ENCODE assay signal across 8 mouse cellular contexts in the genomic region with DNA sequence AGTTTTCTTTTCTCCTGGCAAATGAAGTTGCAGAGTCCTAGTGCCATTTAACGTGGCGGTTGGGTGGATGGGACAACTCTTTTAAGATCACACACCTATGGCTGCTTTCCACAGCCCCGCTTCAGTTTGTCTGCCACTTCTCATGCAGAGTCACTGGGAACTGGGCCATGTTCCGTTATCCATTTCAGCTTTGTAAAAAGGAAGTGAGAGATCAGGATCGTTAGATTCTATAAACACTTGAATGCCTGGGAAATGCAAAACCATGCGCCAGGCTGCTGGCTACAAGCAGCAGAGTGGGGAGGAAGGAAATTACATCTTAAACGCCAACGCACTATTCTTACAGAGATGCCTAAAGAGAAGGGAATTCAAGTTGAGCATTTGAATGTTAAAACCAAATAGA.
DNase-seq lines count a peak whose midpoint lies in the region; ATAC-seq and TF ChIP-seq lines count a peak whose summit lies in the region.

No protein-coding gene starts in this region.

- no peak for TF ChIP-seq CTCF in layer of hippocampus, adult 2 months (conservative IDR thresholded peaks at IDR 0.05)

- H3K4me2 ChIP-seq in intestine, embryonic 16.5 days (ENCODE audit: low read depth, low read length): no peak overlapping the region

- no peak overlapping the region for H3K4me3 ChIP-seq in layer of hippocampus, adult 2 months
- no peak overlapping the region for H3K4me3 ChIP-seq in intestine, embryonic 16.5 days (ENCODE audit: low read length)

- WGBS in intestine, embryonic 16.5 days: 33% methylated on average over 8 of the region's 8 CpGs

- no peak overlapping the region for H3K9ac ChIP-seq in intestine, embryonic 16.5 days (ENCODE audit: low read depth, low read length)

- peaks cover 3% of the 10 kb centered on the region; the same call in 1 of the 2 replicates for H3K4me1 ChIP-seq in intestine, embryonic 16.5 days (ENCODE audit: control insufficient read depth, insufficient read depth, low read length)

- DNase-seq in cerebellum, adult 8-10 months: no peak
- peak in 1 of 2 experiments; percentile 13 for DNase-seq in layer of hippocampus, adult 2 months (ENCODE audit: low spot score in 2 of 2)
- no peak for DNase-seq in layer of hippocampus, postnatal 25 days (ENCODE audit: extremely low spot score in 1 of 2, low spot score in 1 of 2)
- peak; percentile 39 for DNase-seq in right cerebral cortex, adult 18-20 months
- DNase-seq in urinary bladder, postnatal 36 days (ENCODE audit: low spot score in 2 of 2): no peak
- DNase-seq in ovary, postnatal 10 days (ENCODE audit: low spot score): no peak

- no peaks in the 10 kb centered on the region for H3K9me3 ChIP-seq in intestine, embryonic 16.5 days (ENCODE audit: control insufficient read depth, low read length)

- no peaks in the 10 kb centered on the region for H3K36me3 ChIP-seq in intestine, embryonic 16.5 days (ENCODE audit: control insufficient read depth, insufficient read depth, low read length)

- peak; percentile 26; the same call in 1 of the 2 replicates for ATAC-seq in cerebellum, adult (ENCODE audit: insufficient number of reproducible peaks, low FRiP score, low TSS enrichment)
- ATAC-seq in intestine, embryonic 16.5 days: no peak

- peak overlapping the region; percentile 32; the same call in 1 of the 2 replicates for H3K27ac ChIP-seq in layer of hippocampus, adult 2 months
- H3K27ac ChIP-seq in intestine, embryonic 16.5 days (ENCODE audit: low read length): 0 out of 2 replicates have a peak overlapping the region, but pooled peaks have one; percentile 10

- H3K27me3 ChIP-seq in intestine, embryonic 16.5 days (replicated peaks; ENCODE audit: control insufficient read depth, insufficient read depth, low read length): no peaks in the 10 kb centered on the region
